Mouse (Mus musculus): ENCODE data around the gene Nlrp3. TPM values are rescaled to one million over a fixed set of nuclear protein-coding genes. Genes with fewer than 3 reads are reported as not detected.

Gene Nlrp3
- polyA plus RNA-seq, 1 experiment, result 1.9 TPM

DNA sequence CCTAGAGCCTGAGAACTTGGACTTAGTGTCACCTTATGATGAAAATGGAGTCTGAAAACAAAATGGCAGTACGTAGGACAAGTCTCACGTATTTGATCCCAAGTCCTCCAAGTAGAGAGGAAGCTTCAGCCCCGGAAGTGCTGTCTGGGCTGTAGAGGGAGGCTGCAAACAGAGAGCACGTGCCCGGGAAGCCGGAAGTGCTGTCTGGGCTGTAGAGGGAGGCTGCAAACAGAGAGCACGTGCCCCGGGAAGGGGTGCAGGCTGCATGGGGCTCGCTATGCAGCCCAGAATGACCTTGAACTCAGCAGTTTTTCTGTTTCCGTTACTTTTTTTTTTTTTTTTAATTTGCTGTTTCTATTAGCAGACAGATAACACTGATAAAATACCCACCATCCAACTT, 23.1 kb upstream of the Nlrp3 start:
- TF ChIP-seq POLR2A (IDR thresholded peaks at IDR 0.05; ENCODE audit: low read depth, low read length) (no peak), CTCF (IDR thresholded peaks at IDR 0.05; ENCODE audit: extremely low read depth, insufficient read depth, insufficient read length, insufficient replicate concordance) (no peak)
- no peaks in the 10 kb centered on the region for H3K27me3 ChIP-seq (ENCODE audit: control insufficient read depth, insufficient read depth, low read length)
- no peaks in the 10 kb centered on the region for H3K36me3 ChIP-seq (ENCODE audit: control insufficient read depth, insufficient read depth, low read length)
- H3K4me3 ChIP-seq (ENCODE audit: extremely low read depth, insufficient read depth, insufficient read length), result no peak overlapping the region
- 41% methylated on average over 10 of the region's 10 CpGs for WGBS
- H3K4me1 ChIP-seq (ENCODE audit: control insufficient read depth, insufficient read depth, insufficient read length), result no peaks in the 10 kb centered on the region
- H3K27ac ChIP-seq (ENCODE audit: insufficient read depth, low read length), result no peak overlapping the region
- DNase-seq (ENCODE audit: low read depth in 1 of 2, low spot score in 2 of 2), result no peak

DNA sequence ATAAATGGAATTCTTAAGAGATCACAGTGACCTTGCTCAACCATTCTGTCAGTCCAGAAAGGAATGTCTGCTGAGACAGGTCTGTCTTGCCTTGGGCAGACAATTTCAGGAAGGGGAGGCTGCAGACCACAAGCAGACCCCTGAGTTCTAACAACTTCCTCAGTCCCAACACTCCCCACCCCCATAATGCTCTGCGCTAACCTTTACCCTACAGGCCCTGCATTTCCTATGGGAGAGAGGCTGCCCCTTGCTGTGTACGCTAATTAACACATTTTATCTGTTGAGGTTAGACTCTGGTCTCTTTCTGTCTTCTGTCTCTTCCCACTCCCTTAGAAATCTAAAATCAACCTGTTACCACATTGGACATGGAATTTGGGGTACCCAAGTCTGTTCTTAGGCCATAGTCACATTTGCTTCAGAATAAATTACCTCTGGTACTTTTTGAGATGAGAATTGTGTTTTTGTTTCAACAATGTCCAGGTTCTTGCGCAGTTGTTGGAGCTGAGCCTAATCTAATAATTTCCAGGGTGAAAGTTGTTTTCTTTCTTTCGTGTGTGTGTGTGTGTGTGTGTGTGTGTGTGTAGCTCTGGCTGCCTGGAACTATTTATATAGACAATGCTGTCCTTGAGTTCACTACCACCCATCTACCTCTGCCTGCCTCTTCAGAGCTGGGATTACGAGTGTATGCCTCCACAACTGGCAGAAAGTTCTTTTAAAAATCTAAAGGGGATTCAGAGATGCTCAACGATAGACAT, 21.4 kb upstream of the Nlrp3 start:
- no peaks in the 10 kb centered on the region for H3K27me3 ChIP-seq (ENCODE audit: control insufficient read depth, insufficient read depth, low read length)
- no peak overlapping the region for H3K4me3 ChIP-seq (ENCODE audit: extremely low read depth, insufficient read depth, insufficient read length)
- no peaks in the 10 kb centered on the region for H3K4me1 ChIP-seq (ENCODE audit: control insufficient read depth, insufficient read depth, insufficient read length)
- no peak for TF ChIP-seq CTCF (IDR thresholded peaks at IDR 0.05; ENCODE audit: extremely low read depth, insufficient read depth, insufficient read length, insufficient replicate concordance)
- DNase-seq (ENCODE audit: low read depth in 1 of 2, low spot score in 2 of 2), result no peak
- 83% methylated on average over 6 of the region's 6 CpGs for WGBS
- H3K27ac ChIP-seq (ENCODE audit: insufficient read depth, low read length), result no peak overlapping the region
- no peaks in the 10 kb centered on the region for H3K36me3 ChIP-seq (ENCODE audit: control insufficient read depth, insufficient read depth, low read length)

DNA sequence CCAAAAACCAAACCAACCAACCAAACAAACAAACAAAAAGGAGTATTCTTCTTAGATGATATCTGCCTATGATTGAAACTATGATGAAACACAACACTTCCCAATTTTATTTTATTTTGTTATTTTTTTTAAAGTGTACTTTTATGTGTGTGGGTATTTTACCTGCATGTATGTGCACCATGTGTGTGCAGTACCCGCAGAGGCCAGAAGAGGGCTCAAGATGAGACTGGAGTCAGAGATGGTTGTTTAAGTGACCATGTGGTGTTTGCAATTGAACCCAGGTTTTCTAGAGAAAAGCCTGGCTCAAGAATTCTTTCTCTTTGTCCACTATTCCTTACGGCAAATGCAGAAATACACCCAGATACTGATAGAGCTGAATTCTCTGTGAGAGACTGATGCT, 17.2 kb upstream of the Nlrp3 start:
- 97% methylated on average over 2 of the region's 2 CpGs for WGBS
- Histone ChIP-seq H3K36me3 (ENCODE audit: control insufficient read depth, insufficient read depth, low read length) (no peaks in the 10 kb centered on the region), H3K4me1 (ENCODE audit: control insufficient read depth, insufficient read depth, insufficient read length) (no peaks in the 10 kb centered on the region), H3K27ac (ENCODE audit: insufficient read depth, low read length) (no peak overlapping the region), H3K27me3 (ENCODE audit: control insufficient read depth, insufficient read depth, low read length) (no peaks in the 10 kb centered on the region), H3K4me3 (ENCODE audit: extremely low read depth, insufficient read depth, insufficient read length) (no peak overlapping the region)
- TF ChIP-seq CTCF (IDR thresholded peaks at IDR 0.05; ENCODE audit: extremely low read depth, insufficient read depth, insufficient read length, insufficient replicate concordance) (no peak), POLR2A (IDR thresholded peaks at IDR 0.05; ENCODE audit: low read depth, low read length) (no peak)
- no peak for DNase-seq (ENCODE audit: low read depth in 1 of 2, low spot score in 2 of 2)

DNA sequence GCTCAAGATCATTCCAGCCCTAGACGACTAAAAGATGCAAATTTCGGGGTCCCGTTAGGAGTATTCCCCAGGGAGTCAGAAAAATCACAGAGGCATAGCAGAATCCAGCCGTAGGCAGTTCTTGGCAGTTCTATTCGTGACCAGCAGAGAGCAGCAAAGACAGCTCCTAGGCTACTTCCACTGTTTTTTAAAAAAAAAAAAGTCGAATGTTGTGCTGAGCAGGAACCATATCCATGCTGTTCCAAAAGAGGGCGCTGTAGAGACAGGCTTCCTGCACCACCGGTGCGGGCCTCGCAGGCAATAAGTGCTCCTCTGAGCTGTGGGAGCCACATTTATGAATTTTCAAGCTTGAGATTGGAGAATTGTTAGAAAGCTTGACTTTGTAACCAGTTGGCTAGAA, 16.1 kb upstream of the Nlrp3 start:
- peak; percentile 65 to 66 for DNase-seq (ENCODE audit: low read depth in 1 of 2, low spot score in 2 of 2)
- 2% methylated on average over 10 of the region's 10 CpGs for WGBS
- Histone ChIP-seq H3K4me1 (ENCODE audit: control insufficient read depth, insufficient read depth, insufficient read length) (no peaks in the 10 kb centered on the region), H3K27me3 (ENCODE audit: control insufficient read depth, insufficient read depth, low read length) (no peaks in the 10 kb centered on the region), H3K4me3 (ENCODE audit: extremely low read depth, insufficient read depth, insufficient read length) (no peak overlapping the region), H3K36me3 (ENCODE audit: control insufficient read depth, insufficient read depth, low read length) (no peaks in the 10 kb centered on the region), H3K27ac (ENCODE audit: insufficient read depth, low read length) (no peak overlapping the region)
- no peak for TF ChIP-seq POLR2A (IDR thresholded peaks at IDR 0.05; ENCODE audit: low read depth, low read length)
- TF ChIP-seq CTCF (IDR thresholded peaks at IDR 0.05; ENCODE audit: extremely low read depth, insufficient read depth, insufficient read length, insufficient replicate concordance), result peak; percentile 63; the same call in 1 of the 2 replicates

DNA sequence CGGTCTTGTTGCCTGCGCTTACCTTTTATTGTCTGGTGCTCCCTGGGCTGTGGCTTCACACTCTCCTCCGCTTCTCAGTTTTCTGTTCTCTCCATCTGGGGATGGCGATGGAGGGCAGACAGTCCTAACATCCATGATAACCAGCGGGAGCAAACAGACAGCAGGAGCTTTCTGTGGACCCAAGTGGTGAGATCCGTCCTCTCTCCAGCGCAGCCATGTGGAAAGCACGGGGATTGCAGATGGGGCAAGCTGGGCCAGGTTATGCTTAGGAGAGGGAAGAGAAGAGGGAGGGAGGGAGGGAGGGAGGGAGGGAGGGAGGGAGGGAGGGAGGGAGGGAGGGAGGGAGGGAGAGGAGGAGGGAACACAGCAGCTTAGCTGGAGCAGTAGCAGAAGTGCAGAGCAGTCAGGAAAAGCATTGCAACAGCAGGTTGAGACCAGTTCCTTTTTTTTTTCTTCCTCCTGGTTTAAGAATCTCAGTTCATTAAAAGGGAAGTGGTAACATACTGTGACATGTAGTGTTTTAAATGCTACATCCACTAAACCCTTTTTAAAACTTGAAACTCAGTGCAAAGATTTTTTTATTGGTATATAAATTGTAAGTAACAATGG, 14.8 kb upstream of the Nlrp3 start, which contains the start of gene Zkscan17:
Zkscan17 (minus strand) TSS at position 280 of the 609 bp plus-strand sequence.
- WGBS, result 61% methylated on average over 8 of the region's 8 CpGs
- no peak for DNase-seq (ENCODE audit: low read depth in 1 of 2, low spot score in 2 of 2)
- Histone ChIP-seq H3K36me3 (ENCODE audit: control insufficient read depth, insufficient read depth, low read length) (no peaks in the 10 kb centered on the region), H3K27me3 (ENCODE audit: control insufficient read depth, insufficient read depth, low read length) (no peaks in the 10 kb centered on the region), H3K27ac (ENCODE audit: insufficient read depth, low read length) (no peak within 1 kb of the TSS), H3K4me3 (ENCODE audit: extremely low read depth, insufficient read depth, insufficient read length) (no peak within 1 kb of the TSS), H3K4me1 (ENCODE audit: control insufficient read depth, insufficient read depth, insufficient read length) (no peaks in the 10 kb centered on the region)
- TF ChIP-seq POLR2A (IDR thresholded peaks at IDR 0.05; ENCODE audit: low read depth, low read length) (no peak), CTCF (IDR thresholded peaks at IDR 0.05; ENCODE audit: extremely low read depth, insufficient read depth, insufficient read length, insufficient replicate concordance) (no peak)

DNA sequence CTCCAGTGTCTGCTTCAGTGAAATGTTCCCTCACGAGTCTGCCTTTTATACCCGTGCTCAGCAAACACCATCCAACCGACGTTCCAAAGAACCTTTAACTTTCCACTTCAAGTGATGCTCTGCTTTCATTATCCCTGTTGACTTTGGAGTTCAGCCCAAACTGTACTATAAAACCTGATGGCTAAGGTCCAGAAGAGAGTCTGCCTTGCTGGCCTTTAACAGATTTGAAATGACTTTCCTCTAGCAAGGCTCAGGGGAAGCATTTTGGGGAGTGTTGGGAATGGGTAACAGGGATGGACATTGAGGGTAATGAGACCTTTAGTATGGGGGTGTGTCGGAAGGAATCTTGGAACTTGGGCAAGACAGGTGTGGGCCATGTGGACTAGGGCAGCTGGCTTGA, 11.1 kb upstream of the Nlrp3 start:
- WGBS, result 93% methylated on average over 5 of the region's 5 CpGs
- H3K4me3 ChIP-seq (ENCODE audit: extremely low read depth, insufficient read depth, insufficient read length), result no peak overlapping the region
- no peak for TF ChIP-seq CTCF (IDR thresholded peaks at IDR 0.05; ENCODE audit: extremely low read depth, insufficient read depth, insufficient read length, insufficient replicate concordance)
- H3K36me3 ChIP-seq (ENCODE audit: control insufficient read depth, insufficient read depth, low read length), result no peaks in the 10 kb centered on the region
- H3K27me3 ChIP-seq (ENCODE audit: control insufficient read depth, insufficient read depth, low read length), result no peaks in the 10 kb centered on the region
- no peak overlapping the region for H3K27ac ChIP-seq (ENCODE audit: insufficient read depth, low read length)
- no peak for DNase-seq (ENCODE audit: low read depth in 1 of 2, low spot score in 2 of 2)
- H3K4me1 ChIP-seq (ENCODE audit: control insufficient read depth, insufficient read depth, insufficient read length), result no peaks in the 10 kb centered on the region

All from spleen, adult 2 months (tissue).